ENCODE assay signal across 17 mouse cellular contexts in genomic region chr9:27972293-27972692, GRCm38 (mm10).
DNase-seq lines count a peak whose midpoint lies in the region; TF ChIP-seq lines count a peak whose summit lies in the region.
"Had no signal": no experiment of that assay in that cellular context is flagged by ENCODE, and none has a peak within 500 bp of the region (broad histone marks: within the 10 kb centered on the region; RNA-seq: fewer than 3 reads in every experiment).

No protein-coding gene starts in this region.

- H3K4me3 ChIP-seq in layer of hippocampus, adult 2 months = no peak overlapping the region
- H3K4me3 ChIP-seq in olfactory bulb, adult 2 months (ENCODE audit: insufficient read depth, low read depth, low read length) = no peak overlapping the region
- H3K4me3 ChIP-seq: embryonic facial prominence, embryonic 10.5 days; embryonic facial prominence, embryonic 12.5 days; forebrain, embryonic 13.5 days; forebrain, embryonic 15.5 days had no signal

- peak overlapping the region; percentile 18; the same call in 1 of the 2 replicates for H3K27ac ChIP-seq in layer of hippocampus, adult 2 months
- peak overlapping the region; percentile 40 for H3K27ac ChIP-seq in olfactory bulb, adult 2 months (ENCODE audit: insufficient read depth, low read depth, low read length)
- H3K27ac ChIP-seq: embryonic facial prominence, embryonic 10.5 days; embryonic facial prominence, embryonic 12.5 days; forebrain, embryonic 13.5 days; forebrain, embryonic 15.5 days had no signal

- peaks cover 3% of the 10 kb centered on the region; the same call in 1 of the 2 replicates for H3K4me1 ChIP-seq in olfactory bulb, adult 2 months (ENCODE audit: control insufficient read depth, insufficient read depth, low read length)
- H3K4me1 ChIP-seq: embryonic facial prominence, embryonic 10.5 days; embryonic facial prominence, embryonic 12.5 days; forebrain, embryonic 13.5 days; forebrain, embryonic 15.5 days had no signal

- TF ChIP-seq CTCF in layer of hippocampus, adult 2 months (conservative IDR thresholded peaks at IDR 0.05) = no peak
- no peak for TF ChIP-seq CTCF in olfactory bulb, adult 2 months (IDR thresholded peaks at IDR 0.05; ENCODE audit: insufficient read depth, low read depth, low read length)

- DNase-seq in layer of hippocampus, adult 2 months (ENCODE audit: low spot score in 2 of 2) = no peak
- DNase-seq in layer of hippocampus, adult 9-10 months (ENCODE audit: low spot score) = no peak
- peak; percentile 69 for DNase-seq in brain, adult 2 months (ENCODE audit: low read depth, low spot score)
- DNase-seq in kidney, adult 11 months = no peak
- no peak for DNase-seq in spleen, postnatal 36 days (ENCODE audit: low spot score in 2 of 2)
- DNase-seq: adrenal gland, adult 2 months; adrenal gland, postnatal 10 days; adrenal gland, postnatal 25 days; cerebellum, adult 11-12 months; cerebellum, adult 2 months; cerebellum, adult 9-10 months; cerebellum, postnatal 25 days had no signal

- 25% methylated on average over 5 of the region's 5 CpGs for WGBS in olfactory bulb, adult 2 months

- TF ChIP-seq POLR2A in olfactory bulb, adult 2 months (IDR thresholded peaks at IDR 0.05; ENCODE audit: insufficient read depth, low read depth, low read length) = no peak
